Mouse (Mus musculus): ENCODE data around the gene H2-M10.6. TPM values are rescaled to one million over a fixed set of nuclear protein-coding genes. Genes with fewer than 3 reads are reported as not detected.

H2-M10.6 gene
- polyA plus RNA-seq, 1 experiment from 2014 or later = not detected

DNA sequence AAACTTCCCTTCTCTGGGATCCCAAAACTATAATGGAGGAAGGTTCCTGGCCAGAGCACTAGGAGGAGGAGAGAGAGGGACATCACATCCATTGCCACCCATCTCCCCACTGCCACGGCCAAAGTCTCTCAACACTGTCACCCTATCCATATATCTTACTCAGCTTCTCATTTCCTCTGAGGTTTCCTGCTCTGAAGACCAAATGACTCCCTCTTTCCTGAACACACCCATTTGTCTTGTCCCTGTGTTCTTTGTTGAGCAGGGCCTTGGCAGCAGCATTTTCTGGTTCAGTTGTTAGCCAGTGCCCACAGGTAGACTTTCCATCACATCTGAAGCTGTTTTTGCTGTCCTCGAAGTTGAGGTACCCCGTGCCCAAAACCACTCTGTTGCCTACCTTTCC lies 46.2 kb downstream of the H2-M10.6 start:
- Histone ChIP-seq H3K4me1 (replicated peaks; ENCODE audit: control insufficient read depth, insufficient read depth, low read length) (no peaks in the 10 kb centered on the region; the same call in 1 of the 2 replicates), H3K4me3 (ENCODE audit: low read depth, low read length) (no peak overlapping the region), H3K9ac (ENCODE audit: low read depth, low read length) (no peak overlapping the region), H3K27ac (ENCODE audit: low read depth, low read length) (no peak overlapping the region), H3K9me3 (ENCODE audit: control insufficient read depth) (no peaks in the 10 kb centered on the region), H3K36me3 (ENCODE audit: control insufficient read depth, insufficient read depth) (peaks cover 46% of the 10 kb centered on the region), H3K27me3 (replicated peaks; ENCODE audit: control insufficient read depth, insufficient read depth, low read length) (no peaks in the 10 kb centered on the region), H3K4me2 (replicated peaks; ENCODE audit: low read depth) (no peak overlapping the region)
- WGBS = 92% methylated on average over 3 of the region's 3 CpGs
- ATAC-seq = no peak
- no peak for TF ChIP-seq CTCF (IDR thresholded peaks at IDR 0.05; ENCODE audit: low read depth)

DNA sequence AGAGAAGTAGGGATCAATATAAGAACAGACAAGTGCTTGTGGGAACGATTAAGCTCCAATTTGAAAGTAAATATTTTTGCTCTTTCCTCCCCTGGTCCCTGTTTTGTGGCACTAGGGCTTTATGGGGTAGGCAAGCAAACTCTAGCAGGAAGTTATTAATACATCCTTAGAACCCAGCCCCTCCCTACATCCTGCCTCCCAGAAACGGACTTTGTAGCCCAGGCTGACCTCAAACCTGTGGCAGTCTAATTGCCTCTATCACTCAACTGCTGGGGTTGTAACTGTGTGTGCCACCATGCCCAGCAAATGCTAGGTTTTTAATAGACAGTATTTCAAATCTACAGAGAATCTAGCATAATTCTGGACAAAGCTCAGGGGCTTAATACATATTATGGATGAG lies 49.7 kb downstream of the H2-M10.6 start:
- no peak for TF ChIP-seq CTCF (IDR thresholded peaks at IDR 0.05; ENCODE audit: low read depth)
- Histone ChIP-seq H3K4me3 (ENCODE audit: low read depth, low read length) (no peak overlapping the region), H3K27me3 (replicated peaks; ENCODE audit: control insufficient read depth, insufficient read depth, low read length) (no peaks in the 10 kb centered on the region), H3K36me3 (ENCODE audit: control insufficient read depth, insufficient read depth) (peaks cover 22% of the 10 kb centered on the region), H3K9ac (ENCODE audit: low read depth, low read length) (no peak overlapping the region), H3K4me2 (replicated peaks; ENCODE audit: low read depth) (no peak overlapping the region), H3K4me1 (replicated peaks; ENCODE audit: control insufficient read depth, insufficient read depth, low read length) (no peaks in the 10 kb centered on the region; the same call in 1 of the 2 replicates), H3K9me3 (ENCODE audit: control insufficient read depth) (no peaks in the 10 kb centered on the region), H3K27ac (ENCODE audit: low read depth, low read length) (peak overlapping the region; percentile 28; the same call in 1 of the 2 replicates)
- whole genome bisulfite sequencing = 23% methylated on average over 2 of the region's 2 CpGs
- ATAC-seq = peak; percentile 79

Other genes with a start within 250 kb of the H2-M10.6 start
- gene H2-M9, start 169.5 kb upstream of the H2-M10.6 start, polyA plus RNA-seq (2015; fragmentation: Nextera tagmentation; extraction: Ambion mirVana) = 0.27 and 0.42 TPM in 2 replicates
- gene H2-M1, start 140.0 kb upstream of the H2-M10.6 start, polyA plus RNA-seq (2015; fragmentation: Nextera tagmentation; extraction: Ambion mirVana) = not detected in 2 replicates
- gene H2-M10.5, start 39.3 kb upstream of the H2-M10.6 start, polyA plus RNA-seq (2015; fragmentation: Nextera tagmentation; extraction: Ambion mirVana) = not detected in 2 replicates
- gene Trim26, start 25.0 kb downstream of the H2-M10.6 start, polyA plus RNA-seq (2015; fragmentation: Nextera tagmentation; extraction: Ambion mirVana) = 27.4 and 32.2 TPM in 2 replicates
- gene Trim15, start 55.0 kb downstream of the H2-M10.6 start, polyA plus RNA-seq (2015; fragmentation: Nextera tagmentation; extraction: Ambion mirVana) = 16.4 and 23.0 TPM in 2 replicates
- 0.07 and 0.21 TPM in 2 replicates for gene Trim10, start 57.4 kb downstream of the H2-M10.6 start, polyA plus RNA-seq (2015; fragmentation: Nextera tagmentation; extraction: Ambion mirVana)
- 6.8 TPM in 2 replicates for gene Trim40, start 78.0 kb downstream of the H2-M10.6 start, polyA plus RNA-seq (2015; fragmentation: Nextera tagmentation; extraction: Ambion mirVana)
- 53.7 and 56.2 TPM in 2 replicates for gene Trim31, start 85.9 kb downstream of the H2-M10.6 start, polyA plus RNA-seq (2015; fragmentation: Nextera tagmentation; extraction: Ambion mirVana)
- 1.7 and 2.2 TPM in 2 replicates for gene Rnf39, start 130.7 kb downstream of the H2-M10.6 start, polyA plus RNA-seq (2015; fragmentation: Nextera tagmentation; extraction: Ambion mirVana)
- 91.6 and 96.1 TPM in 2 replicates for gene Ppp1r11, start 139.6 kb downstream of the H2-M10.6 start, polyA plus RNA-seq (2015; fragmentation: Nextera tagmentation; extraction: Ambion mirVana)
- 59.1 and 60.1 TPM in 2 replicates for gene Znrd1, start 146.4 kb downstream of the H2-M10.6 start, polyA plus RNA-seq (2015; fragmentation: Nextera tagmentation; extraction: Ambion mirVana)
- 5.6 and 6.4 TPM in 2 replicates for gene Znrd1as, start 146.4 kb downstream of the H2-M10.6 start, polyA plus RNA-seq (2015; fragmentation: Nextera tagmentation; extraction: Ambion mirVana)
- gene 2410137M14Rik, start 169.1 kb downstream of the H2-M10.6 start, polyA plus RNA-seq (2015; fragmentation: Nextera tagmentation; extraction: Ambion mirVana) = not detected in 2 replicates
- gene H2-M5, start 177.4 kb downstream of the H2-M10.6 start, polyA plus RNA-seq (2015; fragmentation: Nextera tagmentation; extraction: Ambion mirVana) = 0.05 TPM in 1 of 2 replicates, not detected in the other
- 8.6 and 9.0 TPM in 2 replicates for gene Zfp57, start 189.0 kb downstream of the H2-M10.6 start, polyA plus RNA-seq (2015; fragmentation: Nextera tagmentation; extraction: Ambion mirVana)
- not detected in 2 replicates for gene Mog, start 211.2 kb downstream of the H2-M10.6 start, polyA plus RNA-seq (2015; fragmentation: Nextera tagmentation; extraction: Ambion mirVana)
- 4.1 and 4.4 TPM in 2 replicates for gene Gabbr1, start 233.8 kb downstream of the H2-M10.6 start, polyA plus RNA-seq (2015; fragmentation: Nextera tagmentation; extraction: Ambion mirVana)

Data from intestine, postnatal 0 days (tissue).